Mouse (Mus musculus) bone marrow, adult 2 months (tissue): Measurements from ENCODE around the gene G430095P16Rik. TPM values are rescaled to one million over a fixed set of nuclear protein-coding genes. Genes with fewer than 3 reads are reported as not detected.

Experiments used
- H3K27ac ChIP-seq: fragments of 200-500 bp; 2 replicates; pipeline ENCODE4 v1.5.1; 2012; ENCODE audit warnings: low read depth, mild to moderate bottlenecking, control low read depth, inconsistent platforms, low read length; ENCODE audit not compliant: control insufficient read depth, poor library complexity, insufficient read depth
- H3K4me1 ChIP-seq: fragments of 200-500 bp; 2 replicates; pipeline ENCODE4 v1.6.1; 2011; ENCODE audit warnings: low read length; ENCODE audit not compliant: control insufficient read depth, insufficient read depth
- H3K4me3 ChIP-seq: fragments of 200-500 bp; replicated peaks from 2 replicates; pipeline ENCODE3; 2011; ENCODE audit warnings: mild to moderate bottlenecking, low read depth, low read length, control low read depth; ENCODE audit not compliant: control insufficient read depth
- CTCF ChIP-seq: fragments of 200-500 bp; IDR thresholded peaks from 2 replicates; pipeline ENCODE4 v1.5.1; 2011; ENCODE audit warnings: low read length, control low read depth; ENCODE audit not compliant: control insufficient read depth, insufficient read depth
- POLR2A ChIP-seq: fragments of 200-500 bp; IDR thresholded peaks from 2 replicates; pipeline ENCODE4 v1.6.1; 2011; ENCODE audit warnings: low read depth, mild to moderate bottlenecking, control low read depth, low read length, borderline replicate concordance; ENCODE audit not compliant: control insufficient read depth
- WGBS: fragments of 180-500 bp; shearing (Covaris S2); methylation state at CpG from one replicate; pipeline ENCODE4 v1.1.7; 2018; 5-methylcytosine and 5-hydroxymethylcytosine counted together
- polyA plus RNA-seq: library from polyadenylated mRNA; stranded (reverse); fragments of >200 nt; gene quantifications from 2 replicates; pipeline ENCODE4 v1.2.4, GENCODE M21; 2011; ENCODE audit warnings: low replicate concordance; ENCODE audit not compliant: missing spikeins, insufficient read depth, insufficient read length

Gene G430095P16Rik
- polyA plus RNA-seq, 1 experiment = 27.2 TPM

DNA sequence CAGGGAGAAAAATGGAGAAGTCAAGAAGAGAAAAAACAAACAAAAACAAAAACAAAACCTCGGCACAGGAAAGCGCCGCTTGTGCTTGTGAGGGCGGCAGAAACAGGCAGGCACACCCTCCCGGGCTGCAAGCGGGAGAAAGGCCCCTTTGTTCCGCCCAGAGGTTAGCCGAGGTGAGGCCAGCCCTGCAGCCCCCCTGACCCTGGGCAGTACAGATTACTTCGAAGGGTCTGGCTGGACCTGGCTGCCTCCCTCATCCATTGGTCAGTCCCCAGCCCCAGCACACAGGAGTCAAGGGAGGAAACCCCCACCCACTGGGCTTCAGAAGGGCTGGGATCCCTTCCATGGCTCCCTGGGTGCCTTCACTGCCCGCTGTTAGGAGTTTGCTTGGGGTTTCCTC, 15.5 kb downstream of the G430095P16Rik start:
- 53% methylated on average over 10 of the region's 10 CpGs for WGBS
- Histone ChIP-seq H3K4me3 (no peak overlapping the region), H3K27ac (no peak overlapping the region), H3K4me1 (peaks cover 2% of the 10 kb centered on the region; the same call in 1 of the 2 replicates)
- TF ChIP-seq CTCF = no peak
- TF ChIP-seq POLR2A = no peak

DNA sequence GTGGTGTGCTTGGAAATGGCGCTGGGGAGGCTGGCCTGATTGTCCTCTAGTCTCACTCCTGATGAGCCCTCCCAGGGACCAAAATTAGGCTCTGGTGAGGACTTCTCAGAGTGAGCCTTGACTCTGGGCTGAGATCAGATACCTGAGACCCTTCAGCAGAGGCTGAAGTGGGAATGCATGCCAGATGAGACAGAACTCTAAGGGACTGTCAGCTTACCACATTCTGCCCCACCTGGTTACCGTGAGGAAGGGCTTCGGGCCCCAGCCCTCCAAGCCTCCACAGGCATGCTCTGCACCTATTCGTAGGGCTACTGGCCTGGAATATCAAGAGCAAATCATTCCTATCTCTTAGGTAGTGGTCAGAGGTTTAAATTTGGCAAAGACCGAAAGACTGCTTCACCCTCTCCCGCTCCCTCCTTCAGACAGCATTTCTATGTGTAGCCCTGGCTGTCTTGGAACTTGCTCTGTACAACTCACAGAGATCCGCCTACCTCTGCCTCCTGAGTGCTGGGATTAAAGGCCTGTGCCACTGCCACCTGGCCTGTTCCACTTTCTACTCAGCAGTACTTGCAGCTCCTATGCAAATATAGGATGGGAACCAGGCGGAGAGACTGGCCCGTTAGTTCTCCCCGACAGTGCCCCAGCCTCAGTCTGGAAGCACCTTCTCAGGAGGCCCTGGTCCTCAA, 16.1 kb downstream of the G430095P16Rik start:
- no peak overlapping the region for H3K4me3 ChIP-seq
- peaks cover 2% of the 10 kb centered on the region; the same call in 1 of the 2 replicates for H3K4me1 ChIP-seq
- 87% methylated on average over 10 of the region's 10 CpGs for WGBS
- TF ChIP-seq CTCF (no peak), POLR2A (no peak)
- H3K27ac ChIP-seq = no peak overlapping the region

DNA sequence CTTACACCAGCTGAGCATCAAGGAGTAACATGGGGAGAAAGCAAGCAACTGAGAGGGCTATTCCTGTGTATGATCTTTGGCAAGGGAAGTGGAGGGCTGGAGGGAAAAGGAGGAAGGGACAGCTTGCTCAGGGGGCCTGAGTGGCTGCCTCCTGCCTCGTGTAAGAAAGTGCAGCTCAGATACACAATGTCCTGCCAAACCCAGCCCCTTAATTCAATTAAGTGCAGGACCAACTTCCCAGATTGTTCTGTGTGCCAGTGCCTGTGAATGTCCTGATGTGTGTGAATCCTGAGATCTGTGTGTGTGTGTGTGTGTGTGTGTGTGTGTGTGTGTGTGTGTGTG, 16.6 kb downstream of the G430095P16Rik start:
- TF ChIP-seq CTCF = no peak
- TF ChIP-seq POLR2A = no peak
- H3K4me3 ChIP-seq = no peak overlapping the region
- H3K27ac ChIP-seq = no peak overlapping the region
- peaks cover 2% of the 10 kb centered on the region; the same call in 1 of the 2 replicates for H3K4me1 ChIP-seq
- 19% methylated on average over 1 of the region's 1 CpGs for WGBS

DNA sequence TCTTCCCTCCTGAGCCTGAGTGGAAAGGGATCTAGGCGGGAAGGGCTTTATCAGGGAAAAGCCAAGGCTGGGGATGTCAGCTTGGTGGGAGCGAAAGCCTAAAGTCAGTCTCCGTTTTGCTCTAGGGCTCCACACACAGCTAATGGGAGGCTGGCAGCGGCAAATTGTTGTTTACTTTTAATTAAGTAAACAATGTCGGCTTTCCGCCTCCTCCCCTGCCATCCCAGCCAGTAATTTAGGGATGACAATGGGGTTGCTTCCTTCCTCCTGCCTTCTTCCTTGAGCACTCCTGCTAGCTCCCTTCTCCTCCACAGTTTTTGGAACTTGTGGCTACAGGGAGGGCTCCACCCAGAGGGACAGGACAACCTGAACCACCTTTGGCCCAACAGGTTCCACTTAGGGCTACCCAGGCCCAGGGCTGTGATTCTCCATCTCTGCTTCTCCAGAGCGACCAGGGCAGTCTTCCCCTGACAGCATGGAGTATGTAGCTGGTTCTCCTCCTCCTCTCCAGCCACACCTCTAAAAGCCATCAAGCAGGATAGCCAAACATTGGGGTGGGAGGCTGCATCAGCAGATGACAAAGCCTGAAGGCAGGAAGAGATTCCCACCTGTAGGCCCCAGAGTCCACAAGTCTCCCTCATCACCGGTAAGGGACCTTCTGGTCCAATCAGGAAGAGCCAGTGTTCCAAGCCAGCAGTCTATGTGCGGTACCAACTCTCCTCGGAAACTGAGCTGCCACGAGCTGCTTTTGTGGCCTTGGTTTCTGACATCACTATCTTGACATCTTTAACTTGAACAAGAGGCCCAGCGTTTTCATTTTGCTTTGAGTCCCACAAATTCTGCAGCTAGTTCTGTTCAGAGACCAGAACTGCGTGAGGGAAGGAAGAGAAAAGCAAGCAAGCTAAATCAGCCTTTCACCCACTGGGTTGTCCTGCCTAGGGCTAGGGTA, 18.4 kb downstream of the G430095P16Rik start:
- H3K4me3 ChIP-seq = no peak overlapping the region
- TF ChIP-seq POLR2A (no peak), CTCF (no peak)
- peaks cover 4% of the 10 kb centered on the region; the same call in 1 of the 2 replicates for H3K4me1 ChIP-seq
- WGBS = 83% methylated on average over 13 of the region's 13 CpGs
- no peak overlapping the region for H3K27ac ChIP-seq

DNA sequence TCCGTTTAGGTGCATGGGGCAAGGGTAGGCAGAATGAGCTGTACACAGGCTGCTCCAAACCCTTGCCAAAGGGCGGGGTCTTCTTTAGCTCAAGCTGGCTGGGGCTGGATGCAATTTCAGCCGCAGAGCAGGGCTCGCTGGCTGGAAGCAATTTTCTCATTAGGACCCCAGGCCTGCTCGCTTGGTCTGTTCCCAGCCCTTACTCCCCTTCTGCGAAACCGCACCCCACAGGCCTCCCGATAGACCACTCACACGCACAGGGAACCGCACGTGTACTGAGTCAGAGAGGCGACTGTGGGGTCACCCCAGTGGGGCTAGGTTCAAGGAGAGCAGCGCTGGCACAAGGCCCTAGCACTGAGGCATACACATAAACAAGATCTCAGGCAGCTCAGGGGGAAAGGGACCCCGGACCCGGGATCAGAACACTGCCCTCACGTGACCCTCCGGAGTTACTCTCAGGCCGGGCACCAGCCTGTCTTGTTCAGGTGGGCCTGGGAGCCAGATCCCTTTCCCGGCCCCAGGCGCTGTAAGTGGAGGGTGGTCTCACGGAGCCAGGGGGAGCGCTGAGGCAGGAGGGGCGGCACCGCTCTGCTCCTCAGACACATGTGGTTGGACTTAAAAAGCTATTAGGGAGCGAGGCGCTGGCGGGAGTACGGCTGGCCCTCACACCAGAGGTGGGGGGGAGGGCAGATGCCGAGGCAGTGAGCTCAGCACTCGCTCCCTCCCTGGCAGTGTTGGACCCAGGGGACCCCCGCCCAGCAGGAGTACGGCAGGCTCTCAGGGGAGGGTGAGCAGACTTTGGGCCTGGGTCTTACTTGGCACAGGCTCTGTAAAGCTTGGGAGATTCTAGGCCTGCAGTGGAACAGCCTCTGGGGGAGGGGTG, 19.6 kb downstream of the G430095P16Rik start:
- peaks cover 4% of the 10 kb centered on the region; the same call in 1 of the 2 replicates for H3K4me1 ChIP-seq
- 93% methylated on average over 32 of the region's 32 CpGs for WGBS

DNA sequence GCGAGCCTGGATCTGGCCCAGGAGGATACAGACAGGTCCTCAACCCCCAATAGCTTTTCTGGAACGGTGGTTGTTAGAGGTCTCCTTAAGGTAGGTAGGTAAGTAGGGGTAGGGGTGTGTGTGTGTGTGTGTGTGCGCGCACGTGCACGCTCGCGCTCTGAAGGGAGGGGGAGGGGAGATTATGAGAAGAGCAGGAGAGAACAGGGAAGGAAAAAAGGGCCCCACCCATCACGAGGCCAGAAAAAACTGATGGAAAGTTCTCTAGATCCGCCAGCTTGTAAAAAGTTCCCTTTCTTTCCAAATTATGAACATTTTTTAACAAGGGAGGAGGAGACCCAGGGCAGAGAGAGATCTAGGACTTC, 20.2 kb downstream of the G430095P16Rik start:
- H3K27ac ChIP-seq = no peak overlapping the region
- H3K4me1 ChIP-seq = peaks cover 2% of the 10 kb centered on the region; the same call in 1 of the 2 replicates
- H3K4me3 ChIP-seq = no peak overlapping the region
- 78% methylated on average over 10 of the region's 10 CpGs for WGBS
- no peak for TF ChIP-seq POLR2A
- no peak for TF ChIP-seq CTCF

More for the DNA sequence above, 19.6 kb downstream of the G430095P16Rik start:
- TF ChIP-seq POLR2A (no peak), CTCF (no peak)
- H3K27ac ChIP-seq = no peak overlapping the region
- H3K4me3 ChIP-seq = no peak overlapping the region

DNA sequence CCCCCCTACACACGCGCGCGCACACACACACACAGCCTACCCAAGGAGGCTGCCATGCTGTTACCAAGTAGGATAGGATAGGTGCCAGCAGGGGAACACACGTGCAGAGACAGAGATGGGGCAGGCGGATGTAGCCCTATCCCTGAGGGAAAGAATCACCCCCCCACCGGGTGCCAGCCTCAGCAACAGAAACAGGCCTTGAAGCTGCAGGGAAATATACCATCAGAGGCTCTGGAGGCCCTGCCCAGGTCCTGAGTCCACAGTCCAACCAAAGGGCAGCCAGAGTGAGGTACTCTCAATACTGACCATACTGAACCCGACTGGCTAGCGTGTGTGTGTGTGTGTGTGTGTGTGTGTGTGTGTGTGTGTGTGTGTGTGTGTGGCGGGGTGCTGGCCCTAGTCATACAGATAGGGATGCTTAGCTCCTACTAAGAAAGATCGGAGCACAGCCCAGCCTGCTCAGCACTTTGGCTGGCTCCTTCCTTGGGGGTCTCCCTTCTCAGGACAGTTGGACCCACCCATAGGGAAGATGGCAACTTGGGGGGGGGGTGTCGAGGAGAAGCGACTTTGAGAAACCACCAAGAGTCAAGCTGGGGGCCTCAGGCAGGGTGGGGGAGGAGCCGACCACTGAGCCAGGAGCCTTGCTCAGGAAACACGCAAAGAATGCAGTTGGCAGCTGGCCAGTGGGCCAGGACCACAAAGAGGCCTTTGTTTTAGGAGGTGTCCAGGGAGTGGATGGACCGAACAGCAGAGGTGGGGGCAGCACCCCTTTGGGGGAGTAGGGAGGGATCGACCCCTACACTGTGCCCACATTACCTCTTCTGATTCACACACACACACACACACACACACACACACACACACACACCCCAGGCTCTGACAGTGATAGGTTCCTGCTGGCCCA, 21.0 kb downstream of the G430095P16Rik start:
- Histone ChIP-seq H3K4me1 (peaks cover 2% of the 10 kb centered on the region; the same call in 1 of the 2 replicates), H3K4me3 (no peak overlapping the region), H3K27ac (no peak overlapping the region)
- no peak for TF ChIP-seq CTCF
- no peak for TF ChIP-seq POLR2A
- 46% methylated on average over 17 of the region's 17 CpGs for WGBS
